Mouse (Mus musculus) midbrain, postnatal 0 days (tissue): ENCODE measurements at regions not wholly inside any gene's neighbourhood (a gene's known extent, or its start where the extent isn't known, plus 50 kb on each side); places are given as distances from the start of the nearest gene placed in this dataset.
A peak's percentile ranks its signal among the peaks of the same experiment; 100 is the strongest.

ENCODE experiments used
- ATAC-seq: fragments of 200-750 bp; cut with Nextera tagmentation; 2 replicates; pipeline ENCODE4 v1.8.0; 2017; ENCODE audit warnings: moderate number of reproducible peaks, mild to moderate bottlenecking, moderate TSS enrichment, moderate library complexity; ENCODE audit not compliant: low FRiP score
- DNase-seq: peaks from one replicate; pipeline ENCODE4 v3.0.0-alpha.2; 2015; ENCODE audit warnings: low spot score
- H3K27ac ChIP-seq: fragments of 300-500 bp; sonication (generic); 2 replicates; pipeline ENCODE4 v1.5.1; 2014; ENCODE audit warnings: low read depth, mild to moderate bottlenecking, low read length, mixed read lengths
- H3K27me3 ChIP-seq: fragments of 300-500 bp; sonication (generic); 2 replicates; pipeline ENCODE4 v1.6.1; 2014; ENCODE audit warnings: low read length, control low read depth, mixed read lengths; ENCODE audit not compliant: insufficient read depth
- H3K36me3 ChIP-seq: fragments of 300-500 bp; sonication (generic); 2 replicates; pipeline ENCODE4 v1.6.1; 2014; ENCODE audit warnings: low read length, control low read depth, mixed read lengths; ENCODE audit not compliant: insufficient read depth
- H3K4me1 ChIP-seq: fragments of 300-500 bp; sonication (generic); 2 replicates; pipeline ENCODE4 v1.6.1; 2014; ENCODE audit warnings: mild to moderate bottlenecking, control low read depth, antibody characterized with exemption, low read length, mixed read lengths; ENCODE audit not compliant: insufficient read depth
- H3K4me2 ChIP-seq: fragments of 300-500 bp; sonication (generic); 2 replicates; pipeline ENCODE4 v1.6.1; 2014; ENCODE audit warnings: low read depth, mild to moderate bottlenecking, low read length, mixed read lengths; ENCODE audit not compliant: poor library complexity, severe bottlenecking
- H3K4me3 ChIP-seq: fragments of 300-500 bp; sonication (generic); 2 replicates; pipeline ENCODE4 v1.5.1; 2014; ENCODE audit warnings: low read depth, mild to moderate bottlenecking, low read length, moderate library complexity
- H3K9ac ChIP-seq: fragments of 300-500 bp; sonication (generic); replicated peaks from 2 replicates; pipeline ENCODE4 v1.6.1; 2014; ENCODE audit warnings: mild to moderate bottlenecking, low read length, moderate library complexity, mixed read lengths; ENCODE audit not compliant: poor library complexity, severe bottlenecking
- H3K9me3 ChIP-seq: fragments of 300-500 bp; sonication (generic); 2 replicates; pipeline ENCODE4 v1.6.1; 2016; ENCODE audit warnings: low read length, control low read depth
- CTCF ChIP-seq: IDR thresholded peaks from 2 replicates; pipeline ENCODE4 v1.5.1; 2016; ENCODE audit warnings: antibody characterized with exemption, mild to moderate bottlenecking
- WGBS: fragments of 180-500 bp; shearing (Covaris S2); extraction: QIAGEN DNeasy Blood & Tissue Kit; methylation state at CpG from one replicate; pipeline ENCODE4 v1.1.7; 2014; 5-methylcytosine and 5-hydroxymethylcytosine counted together

DNA sequence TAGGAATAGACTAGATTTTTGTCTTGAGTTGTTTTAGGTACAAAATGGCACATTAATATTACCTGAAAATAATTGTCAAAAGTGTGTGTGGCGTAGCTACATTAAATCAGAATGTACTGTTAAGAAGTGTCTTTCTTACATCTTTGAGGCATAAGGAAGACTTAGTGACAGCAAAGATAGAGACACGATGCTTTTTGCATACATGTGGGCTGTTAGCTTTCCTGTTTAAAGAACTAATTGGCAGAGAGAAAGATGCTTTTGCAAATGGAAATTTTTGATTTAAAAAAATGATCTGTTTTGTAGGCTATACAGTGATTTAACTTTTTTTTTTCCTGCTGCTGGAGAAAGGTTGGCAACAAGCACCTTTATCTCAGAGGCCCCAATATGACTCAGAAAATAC lies 82.9 kb upstream of the Sstr4 start:
- Histone ChIP-seq H3K4me3 (no peak overlapping the region), H3K4me2 (no peak overlapping the region), H3K27ac (no peak overlapping the region), H3K36me3 (no peaks in the 10 kb centered on the region), H3K9ac (no peak overlapping the region), H3K4me1 (no peaks in the 10 kb centered on the region), H3K9me3 (no peaks in the 10 kb centered on the region), H3K27me3 (no peaks in the 10 kb centered on the region)
- TF ChIP-seq CTCF, result no peak
- ATAC-seq (no peak), DNase-seq (no peak)
- 85% methylated on average over 2 of the region's 2 CpGs for WGBS

DNA sequence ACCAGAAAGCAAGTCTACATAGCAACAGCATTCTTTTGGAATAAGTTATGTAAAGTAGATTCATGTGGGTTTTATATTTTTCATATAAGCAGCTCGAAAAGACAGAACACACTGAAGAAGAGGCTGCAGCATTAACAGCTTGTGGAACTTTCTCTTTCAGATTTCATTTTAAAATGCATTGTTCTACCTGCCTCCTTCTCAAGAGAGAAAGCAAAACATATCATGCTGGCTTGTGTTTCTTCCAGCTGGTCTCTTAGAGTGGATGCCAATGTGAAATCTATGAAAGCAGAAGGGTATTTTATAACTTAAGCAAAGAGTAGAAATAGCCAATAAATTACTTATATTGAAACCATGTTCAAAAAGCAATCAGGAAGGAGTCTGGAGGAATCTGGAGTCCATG lies 74.2 kb upstream of the Sstr4 start:
- H3K27ac ChIP-seq, result no peak overlapping the region
- no peaks in the 10 kb centered on the region for H3K9me3 ChIP-seq
- no peaks in the 10 kb centered on the region for H3K36me3 ChIP-seq
- no peak overlapping the region for H3K9ac ChIP-seq
- ATAC-seq (no peak), DNase-seq (no peak)
- no peak overlapping the region for H3K4me3 ChIP-seq
- 64% methylated on average over 1 of the region's 1 CpGs for WGBS
- no peak for TF ChIP-seq CTCF
- H3K4me2 ChIP-seq, result no peak overlapping the region
- H3K4me1 ChIP-seq, result no peaks in the 10 kb centered on the region
- no peaks in the 10 kb centered on the region for H3K27me3 ChIP-seq

DNA sequence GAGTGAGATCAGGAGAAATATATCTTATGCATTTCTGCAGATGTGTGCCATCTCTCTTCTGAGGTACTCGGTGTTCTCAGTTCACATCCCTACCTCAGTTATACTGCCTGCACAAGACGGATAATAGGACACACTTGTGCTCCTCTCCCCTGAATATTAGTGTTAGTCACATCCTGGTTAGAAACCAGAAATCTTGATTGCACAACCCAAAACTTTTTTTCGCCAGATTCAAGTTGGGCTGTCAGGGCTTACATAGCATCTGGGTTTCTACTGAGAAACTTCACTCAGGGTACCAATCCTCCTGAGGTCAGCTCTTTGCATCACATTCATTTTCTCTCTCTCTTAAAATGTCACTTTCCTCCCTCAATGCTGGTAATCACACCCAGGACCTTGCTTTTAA lies 69.8 kb upstream of the Sstr4 start:
- 88% methylated on average over 3 of the region's 3 CpGs for WGBS
- Histone ChIP-seq H3K9me3 (no peaks in the 10 kb centered on the region), H3K4me3 (no peak overlapping the region), H3K27ac (no peak overlapping the region), H3K4me2 (no peak overlapping the region), H3K4me1 (no peaks in the 10 kb centered on the region), H3K9ac (no peak overlapping the region), H3K27me3 (no peaks in the 10 kb centered on the region), H3K36me3 (no peaks in the 10 kb centered on the region)
- ATAC-seq, result no peak
- TF ChIP-seq CTCF, result no peak
- no peak for DNase-seq

DNA sequence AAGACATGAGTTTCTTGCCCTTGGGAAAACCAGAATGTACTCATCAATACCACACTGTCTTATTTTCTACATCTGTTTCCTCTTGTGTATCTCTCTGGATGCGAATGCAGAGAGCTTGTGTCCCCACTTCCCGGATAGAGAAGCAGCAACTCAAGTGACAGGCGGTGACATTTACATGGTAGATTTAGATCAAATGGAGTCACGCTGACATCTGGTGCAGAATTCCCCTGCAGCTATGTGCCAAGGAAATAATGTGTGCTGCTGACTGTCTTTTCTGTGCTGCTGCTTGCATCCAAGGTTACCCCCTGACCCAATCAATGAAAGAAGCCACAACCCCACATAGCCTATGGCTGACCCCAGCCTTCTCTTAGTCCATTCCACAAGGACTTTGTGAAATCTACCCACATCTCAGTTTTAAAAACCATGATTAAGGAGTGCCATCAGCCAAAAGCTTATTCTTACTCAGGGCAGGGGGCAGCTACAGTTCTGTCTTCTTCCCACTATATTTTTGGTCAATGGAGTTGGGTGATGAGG lies 69.2 kb upstream of the Sstr4 start:
- DNase-seq, result peak; percentile 38
- Histone ChIP-seq H3K4me1 (no peaks in the 10 kb centered on the region), H3K27ac (no peak overlapping the region), H3K9ac (no peak overlapping the region), H3K36me3 (no peaks in the 10 kb centered on the region), H3K27me3 (no peaks in the 10 kb centered on the region), H3K4me2 (no peak overlapping the region), H3K9me3 (no peaks in the 10 kb centered on the region), H3K4me3 (no peak overlapping the region)
- 61% methylated on average over 4 of the region's 4 CpGs for WGBS
- no peak for TF ChIP-seq CTCF
- no peak for ATAC-seq

DNA sequence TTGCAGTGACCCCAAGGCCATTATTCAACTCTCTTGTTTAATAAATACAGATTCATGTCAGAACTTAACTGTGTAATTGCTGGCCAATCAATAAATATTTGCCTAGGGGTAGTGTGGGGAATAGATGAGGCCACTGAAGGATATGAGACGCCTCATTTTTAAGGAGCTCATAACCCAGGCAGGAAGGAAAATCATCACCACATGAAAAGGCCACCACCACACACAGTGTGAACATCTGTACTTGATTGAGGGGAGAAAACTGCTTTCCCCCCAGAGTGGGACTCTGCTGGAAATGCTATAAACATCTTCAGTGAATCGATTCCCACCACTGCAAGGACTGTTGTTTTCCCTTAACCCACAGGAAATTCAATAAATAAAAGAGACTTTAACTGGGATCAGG lies 68.7 kb upstream of the Sstr4 start:
- Histone ChIP-seq H3K36me3 (no peaks in the 10 kb centered on the region), H3K4me2 (no peak overlapping the region), H3K9ac (no peak overlapping the region), H3K27ac (no peak overlapping the region), H3K9me3 (no peaks in the 10 kb centered on the region), H3K27me3 (no peaks in the 10 kb centered on the region), H3K4me3 (no peak overlapping the region), H3K4me1 (no peaks in the 10 kb centered on the region)
- DNase-seq (no peak), ATAC-seq (no peak)
- no peak for TF ChIP-seq CTCF
- WGBS, result 65% methylated on average over 2 of the region's 2 CpGs

DNA sequence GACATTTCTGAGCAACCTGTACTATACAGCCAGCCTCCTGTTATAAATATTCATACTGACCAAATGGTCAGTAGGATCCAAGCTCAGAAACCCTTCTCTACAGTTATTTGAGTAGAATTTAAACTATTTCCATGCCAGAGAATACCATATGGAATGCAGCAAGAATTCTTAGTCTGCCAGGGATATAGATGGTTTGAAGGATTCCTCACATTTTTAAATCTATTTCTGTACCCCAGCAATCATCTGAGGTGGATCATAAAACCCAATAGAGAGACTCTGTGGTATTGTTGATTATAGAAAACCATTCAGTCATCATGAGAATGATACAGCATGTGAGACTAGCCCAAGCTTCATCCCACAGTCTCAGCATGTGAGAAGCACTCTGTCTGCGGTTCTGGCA lies 67.6 kb upstream of the Sstr4 start:
- 92% methylated on average over 1 of the region's 1 CpGs for WGBS
- H3K36me3 ChIP-seq, result no peaks in the 10 kb centered on the region
- ATAC-seq (no peak), DNase-seq (no peak)
- H3K9ac ChIP-seq, result no peak overlapping the region
- H3K4me3 ChIP-seq, result no peak overlapping the region
- no peak for TF ChIP-seq CTCF
- no peaks in the 10 kb centered on the region for H3K9me3 ChIP-seq
- H3K4me1 ChIP-seq, result no peaks in the 10 kb centered on the region
- no peak overlapping the region for H3K27ac ChIP-seq
- H3K4me2 ChIP-seq, result no peak overlapping the region
- no peaks in the 10 kb centered on the region for H3K27me3 ChIP-seq
